Mouse (Mus musculus) liver, embryonic 14.5 days (tissue): ENCODE data around the gene Gng8.
A peak's percentile ranks its signal among the peaks of the same experiment; 100 is the strongest.

Source experiments
- CTCF ChIP-seq: IDR thresholded peaks from 2 replicates; pipeline ENCODE4 v1.5.1; 2016; ENCODE audit warnings: antibody characterized with exemption, low read depth, control low read depth
- EP300 ChIP-seq: IDR thresholded peaks from 2 replicates; pipeline ENCODE4 v1.6.1; 2016; ENCODE audit warnings: antibody characterized with exemption, low read depth

DNA sequence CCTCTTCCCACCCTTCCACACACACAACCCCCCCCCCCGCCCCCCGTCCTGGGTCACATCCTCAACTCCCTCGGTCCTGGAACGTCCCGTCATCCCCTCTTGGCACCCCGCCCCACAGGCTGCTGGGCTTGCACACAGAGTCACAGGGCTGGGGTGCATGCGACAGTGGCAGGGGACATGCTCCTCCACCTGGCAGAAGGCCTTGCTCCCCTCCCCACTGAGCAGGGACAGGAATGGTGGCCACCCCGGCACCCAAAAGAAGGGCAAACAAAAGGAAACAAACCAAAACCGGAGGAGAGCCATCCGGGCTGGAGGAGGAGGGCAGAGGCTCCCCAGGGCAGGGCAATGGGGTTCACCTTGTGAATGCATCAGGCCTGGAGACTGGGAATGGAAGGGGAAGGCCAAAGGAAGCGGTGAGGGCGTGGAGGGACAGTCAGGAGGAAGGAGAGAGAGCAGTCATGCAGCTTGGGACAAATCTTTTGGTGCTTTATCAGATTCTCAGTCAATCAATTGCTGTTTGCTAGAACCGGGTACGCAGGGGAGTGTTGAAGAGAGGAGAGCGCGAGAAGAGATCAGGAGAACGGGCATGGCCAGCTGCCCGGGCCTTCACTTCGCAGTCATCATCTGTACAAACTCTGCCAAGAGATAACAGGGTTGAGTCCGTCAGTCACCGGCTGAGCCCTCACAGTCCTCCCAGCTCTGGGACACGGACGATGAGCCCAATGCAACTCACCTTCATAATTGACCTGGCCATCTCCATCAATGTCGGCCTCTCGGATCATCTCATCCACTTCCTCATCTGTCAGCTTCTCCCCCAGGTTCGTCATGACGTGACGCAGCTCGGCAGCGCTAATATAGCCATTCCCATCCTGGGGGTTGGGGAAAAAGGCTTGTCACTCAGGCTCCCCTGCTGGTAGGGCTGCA lies 25.0 kb downstream of the Gng8 start:
- peak; percentile 6; the same call in 1 of the 2 replicates for TF ChIP-seq CTCF
- TF ChIP-seq EP300, result no peak
